Mouse (Mus musculus) thymus, adult 2 months (tissue): ENCODE results near the gene Tra2a. TPM values are rescaled to one million over a fixed set of nuclear protein-coding genes. Genes with fewer than 3 reads are reported as not detected.

Source experiments
- DNase-seq: peaks from one replicate; pipeline ENCODE4 v3.0.0; 2021
- H3K27ac ChIP-seq: fragments of 200-500 bp; 2 replicates; pipeline ENCODE4 v1.5.1; 2012; ENCODE audit warnings: low read length, control low read depth; ENCODE audit not compliant: control insufficient read depth, insufficient read depth
- H3K27me3 ChIP-seq: fragments of 200-500 bp; 2 replicates; pipeline ENCODE4 v1.6.1; 2012; ENCODE audit warnings: mild to moderate bottlenecking, low read length, moderate library complexity, mixed read lengths; ENCODE audit not compliant: control insufficient read depth, insufficient read depth
- H3K36me3 ChIP-seq: fragments of 200-500 bp; 2 replicates; pipeline ENCODE4 v1.6.1; 2012; ENCODE audit warnings: mild to moderate bottlenecking, low read length, moderate library complexity; ENCODE audit not compliant: control insufficient read depth, insufficient read depth
- H3K4me1 ChIP-seq: fragments of 200-500 bp; replicated peaks from 2 replicates; pipeline ENCODE4 v1.6.1; 2012; ENCODE audit warnings: low read length; ENCODE audit not compliant: control insufficient read depth, insufficient read depth
- H3K4me3 ChIP-seq: fragments of 200-500 bp; 2 replicates; pipeline ENCODE4 v1.5.1; 2012; ENCODE audit warnings: mild to moderate bottlenecking, low read length, control low read depth, moderate library complexity; ENCODE audit not compliant: control insufficient read depth, insufficient read depth
- CTCF ChIP-seq: fragments of 200-500 bp; IDR thresholded peaks from 2 replicates; pipeline ENCODE4 v1.5.1; 2012; ENCODE audit warnings: mild to moderate bottlenecking, control low read depth, low read length, moderate library complexity, borderline replicate concordance; ENCODE audit not compliant: control insufficient read depth, poor library complexity, insufficient read depth; ENCODE audit errors: extremely low read depth
- POLR2A ChIP-seq: fragments of 200-500 bp; IDR thresholded peaks from 2 replicates; pipeline ENCODE4 v1.6.1; 2012; ENCODE audit warnings: mild to moderate bottlenecking, low read length, control low read depth, moderate library complexity; ENCODE audit not compliant: control insufficient read depth, poor library complexity, insufficient read depth; ENCODE audit errors: extremely low read depth
- WGBS: fragments of 180-500 bp; shearing (Covaris S2); methylation state at CpG from one replicate; pipeline ENCODE4 v1.1.7; 2018; 5-methylcytosine and 5-hydroxymethylcytosine counted together
- polyA plus RNA-seq: library from polyadenylated mRNA; depleted of rRNA; stranded (reverse); fragments of >200 nt; gene quantifications from 2 replicates; pipeline ENCODE4 v1.2.3, GENCODE M21; 2012

Tra2a gene
- polyA plus RNA-seq, 1 experiment: 69.0 TPM

DNA sequence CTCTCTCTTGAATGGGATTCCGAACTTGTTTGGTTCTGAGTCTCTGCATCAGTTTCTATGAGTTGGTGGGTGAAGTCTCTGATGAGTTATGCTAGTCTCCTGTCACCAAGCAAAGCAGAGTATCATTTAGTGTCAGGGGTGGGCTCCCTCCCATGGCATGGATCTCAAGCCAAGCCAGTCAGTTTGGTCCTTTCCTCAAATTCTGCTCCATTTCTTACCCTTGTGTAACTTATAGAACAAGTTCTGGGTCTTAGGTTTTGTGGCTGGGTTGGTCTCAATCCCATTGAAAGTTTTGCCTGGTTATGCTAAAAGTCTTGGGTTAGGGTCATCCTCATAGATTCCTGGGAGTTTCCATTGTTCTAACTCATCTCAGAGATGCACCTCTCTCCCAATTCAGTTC is 21.5 kb downstream of the Tra2a start:
- H3K36me3 ChIP-seq: peaks cover 43% of the 10 kb centered on the region
- no peak overlapping the region for H3K27ac ChIP-seq
- H3K27me3 ChIP-seq: no peaks in the 10 kb centered on the region
- no peaks in the 10 kb centered on the region for H3K4me1 ChIP-seq
- 85% methylated on average over 1 of the region's 1 CpGs for WGBS
- DNase-seq: no peak
- no peak overlapping the region for H3K4me3 ChIP-seq
- TF ChIP-seq CTCF (no peak), POLR2A (no peak)

DNA sequence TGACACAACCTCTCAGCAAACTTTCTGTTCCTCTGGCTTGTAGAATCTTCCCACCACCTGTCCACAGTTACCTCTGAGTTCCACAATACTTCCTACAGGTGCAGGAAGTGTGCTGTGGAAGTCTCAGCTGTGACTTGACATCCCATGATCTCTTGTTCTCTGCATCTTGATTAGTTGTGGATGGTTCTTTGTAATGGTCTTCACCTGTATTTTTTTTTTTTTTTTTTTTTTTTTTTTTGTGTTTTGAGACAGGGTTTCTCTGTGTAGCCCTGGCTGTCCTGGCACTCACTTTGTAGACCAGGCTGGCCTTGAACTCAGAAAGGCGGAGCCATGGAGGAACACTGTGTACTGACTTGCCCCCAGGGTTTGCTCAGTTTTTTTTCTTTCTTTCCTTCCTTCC is 22.3 kb downstream of the Tra2a start:
- WGBS: 100% methylated on average over 1 of the region's 1 CpGs
- no peak for TF ChIP-seq POLR2A
- TF ChIP-seq CTCF: no peak
- no peak for DNase-seq
- H3K4me1 ChIP-seq: no peaks in the 10 kb centered on the region
- H3K27ac ChIP-seq: no peak overlapping the region
- H3K4me3 ChIP-seq: no peak overlapping the region
- no peaks in the 10 kb centered on the region for H3K27me3 ChIP-seq
- peaks cover 40% of the 10 kb centered on the region for H3K36me3 ChIP-seq

DNA sequence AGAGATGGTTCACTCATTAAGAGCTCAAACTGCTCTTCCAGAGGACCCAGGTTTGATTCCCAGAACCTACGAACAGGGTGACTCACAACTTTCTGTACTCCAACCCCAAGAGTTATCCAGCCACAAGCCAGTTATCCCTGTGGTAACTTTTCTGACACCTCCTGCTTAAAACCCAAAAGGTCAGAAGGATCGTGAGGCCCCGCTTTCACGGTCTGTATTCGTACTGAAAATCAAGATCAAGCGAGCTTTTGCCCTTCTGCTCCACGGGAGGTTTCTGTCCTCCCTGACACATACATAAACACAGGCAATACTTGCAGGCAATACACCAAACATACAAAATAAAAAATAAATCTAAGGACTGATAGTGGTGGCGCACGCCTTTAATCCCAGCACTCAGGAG is 27.5 kb downstream of the Tra2a start:
- H3K4me1 ChIP-seq: no peaks in the 10 kb centered on the region
- H3K36me3 ChIP-seq: no peaks in the 10 kb centered on the region
- H3K27ac ChIP-seq: no peak overlapping the region
- TF ChIP-seq POLR2A (no peak), CTCF (no peak)
- WGBS: 64% methylated on average over 9 of the region's 9 CpGs
- no peaks in the 10 kb centered on the region for H3K27me3 ChIP-seq
- H3K4me3 ChIP-seq: no peak overlapping the region
- peak; percentile 100 for DNase-seq

DNA sequence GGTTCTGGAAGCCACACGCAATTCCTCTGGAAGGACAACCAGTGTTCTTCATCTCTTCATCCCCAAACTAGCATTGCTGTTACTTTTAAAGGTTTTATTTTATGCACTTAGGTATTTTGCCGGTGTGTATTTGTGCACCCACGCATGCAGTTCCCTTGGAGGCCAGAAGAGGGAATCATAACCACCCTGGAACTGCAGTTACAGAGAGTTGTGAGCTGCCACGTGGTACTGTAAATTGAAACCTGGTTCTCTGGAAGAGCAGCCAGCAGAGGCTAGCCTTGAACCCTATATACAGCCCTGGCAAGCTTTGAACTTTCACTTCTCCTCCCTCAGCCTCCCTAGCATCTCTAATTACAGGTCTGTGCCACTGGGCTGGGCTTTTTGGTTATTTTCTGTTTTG is 30.5 kb downstream of the Tra2a start:
- H3K36me3 ChIP-seq: no peaks in the 10 kb centered on the region
- TF ChIP-seq POLR2A: no peak
- no peak for TF ChIP-seq CTCF
- H3K27me3 ChIP-seq: no peaks in the 10 kb centered on the region
- H3K4me3 ChIP-seq: no peak overlapping the region
- WGBS: 65% methylated on average over 4 of the region's 4 CpGs
- H3K27ac ChIP-seq: no peak overlapping the region
- peak; percentile 48 for DNase-seq
- H3K4me1 ChIP-seq: 0 out of 2 replicates have a peak, but pooled peaks cover 2% of the 10 kb centered on the region

DNA sequence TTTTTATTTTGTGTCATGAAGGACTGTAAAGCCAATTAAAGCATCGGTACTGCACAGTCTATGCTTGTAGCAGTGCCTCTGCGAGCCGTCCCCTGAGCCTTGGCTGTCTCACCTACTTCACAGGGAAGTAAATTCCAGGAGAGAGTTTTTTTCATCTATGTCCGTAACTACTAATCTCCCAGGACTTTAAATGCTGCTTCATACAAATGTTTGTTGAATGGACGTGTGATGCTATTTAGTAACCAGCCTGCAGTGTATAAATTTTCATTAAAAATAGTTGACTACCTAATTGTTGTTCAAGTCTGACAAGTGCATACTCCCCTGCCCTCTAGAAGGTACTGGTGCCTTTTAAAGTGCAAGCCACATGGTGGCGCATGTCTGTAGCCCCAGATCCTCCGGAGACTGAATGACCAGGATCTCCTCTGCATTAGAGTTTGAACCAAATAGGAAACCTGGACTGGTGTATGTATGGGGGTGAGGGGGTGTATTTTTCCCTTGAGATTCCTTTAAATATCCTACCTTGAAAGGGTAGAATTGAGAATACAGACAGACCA is 35.6 kb downstream of the Tra2a start:
- Histone ChIP-seq H3K27me3 (no peaks in the 10 kb centered on the region; the same call in 1 of the 2 replicates), H3K4me3 (no peak overlapping the region), H3K36me3 (no peaks in the 10 kb centered on the region), H3K4me1 (0 out of 2 replicates have a peak, but pooled peaks cover 2% of the 10 kb centered on the region), H3K27ac (no peak overlapping the region)
- 19% methylated on average over 7 of the region's 7 CpGs for WGBS
- TF ChIP-seq CTCF (no peak), POLR2A (no peak)
- DNase-seq: peak; percentile 26

DNA sequence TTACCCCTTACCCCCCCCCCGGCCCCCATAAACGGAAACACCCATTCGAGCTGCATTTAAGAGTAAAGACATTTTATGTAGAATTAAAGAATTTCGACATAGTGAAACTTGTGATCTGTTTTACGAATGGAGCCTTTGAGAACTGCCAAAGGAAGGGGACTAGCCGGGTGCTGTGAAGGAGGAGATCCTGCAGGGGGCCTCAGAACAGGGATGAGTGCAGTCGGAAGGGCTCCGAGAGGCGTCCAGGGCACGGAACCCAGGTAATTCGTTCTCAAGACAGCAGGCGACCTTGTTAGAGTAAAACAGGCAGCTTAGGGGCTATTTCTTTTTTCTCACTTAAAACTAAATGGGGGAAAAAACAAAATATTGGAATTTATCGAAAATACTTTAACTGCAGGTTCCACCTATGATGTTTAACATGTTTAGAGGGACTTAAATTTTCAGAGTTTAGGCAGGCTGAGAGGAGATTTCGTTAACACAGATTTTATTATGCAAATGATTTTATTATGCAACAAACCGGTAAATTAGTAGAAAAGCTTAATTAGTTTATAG is 36.6 kb downstream of the Tra2a start:
- 7% methylated on average over 15 of the region's 15 CpGs for WGBS
- no peaks in the 10 kb centered on the region; the same call in 1 of the 2 replicates for H3K27me3 ChIP-seq
- no peak for TF ChIP-seq POLR2A
- peak; percentile 55; the same call in 1 of the 2 replicates for TF ChIP-seq CTCF
- no peak overlapping the region for H3K27ac ChIP-seq
- H3K36me3 ChIP-seq: no peaks in the 10 kb centered on the region
- 0 out of 2 replicates have a peak, but pooled peaks cover 2% of the 10 kb centered on the region for H3K4me1 ChIP-seq
- no peak overlapping the region for H3K4me3 ChIP-seq
- peak; percentile 72 for DNase-seq
